Mouse (Mus musculus) forebrain, embryonic 12.5 days (tissue): ENCODE measurements at regions not wholly inside any gene's neighbourhood (a gene's known extent, or its start where the extent isn't known, plus 50 kb on each side); places are given as distances from the start of the nearest gene placed in this dataset.

Experiments
- ATAC-seq: fragments of 200-750 bp; cut with Nextera tagmentation; 2 replicates; pipeline ENCODE4 v1.8.0; 2017; ENCODE audit warnings: moderate TSS enrichment; ENCODE audit not compliant: low FRiP score
- H3K27ac ChIP-seq: fragments of 300-500 bp; sonication (generic); 2 replicates; pipeline ENCODE4 v1.5.1; 2016; ENCODE audit warnings: mild to moderate bottlenecking
- H3K27me3 ChIP-seq: fragments of 300-500 bp; sonication (generic); 2 replicates; pipeline ENCODE4 v1.6.1; 2016; ENCODE audit warnings: mild to moderate bottlenecking
- H3K36me3 ChIP-seq: fragments of 300-500 bp; sonication (generic); replicated peaks from 2 replicates; pipeline ENCODE4 v1.6.1; 2016; ENCODE audit warnings: mild to moderate bottlenecking
- H3K4me1 ChIP-seq: fragments of 300-500 bp; sonication (generic); 2 replicates; pipeline ENCODE4 v1.6.1; 2016
- H3K4me2 ChIP-seq: fragments of 300-500 bp; sonication (generic); 2 replicates; pipeline ENCODE4 v1.6.1; 2016; ENCODE audit warnings: mild to moderate bottlenecking, moderate library complexity
- H3K4me3 ChIP-seq: fragments of 300-500 bp; sonication (generic); replicated peaks from 2 replicates; pipeline ENCODE4 v1.5.1; 2016; ENCODE audit warnings: mild to moderate bottlenecking
- H3K9ac ChIP-seq: fragments of 300-500 bp; sonication (generic); 2 replicates; pipeline ENCODE4 v1.6.1; 2016; ENCODE audit warnings: mild to moderate bottlenecking
- H3K9me3 ChIP-seq: fragments of 300-500 bp; sonication (generic); 2 replicates; pipeline ENCODE4 v1.6.1; 2016
- WGBS: fragments of 180-500 bp; shearing (Covaris S2); methylation state at CpG from one replicate; pipeline ENCODE4 v1.1.7; 2016; 5-methylcytosine and 5-hydroxymethylcytosine counted together

DNA sequence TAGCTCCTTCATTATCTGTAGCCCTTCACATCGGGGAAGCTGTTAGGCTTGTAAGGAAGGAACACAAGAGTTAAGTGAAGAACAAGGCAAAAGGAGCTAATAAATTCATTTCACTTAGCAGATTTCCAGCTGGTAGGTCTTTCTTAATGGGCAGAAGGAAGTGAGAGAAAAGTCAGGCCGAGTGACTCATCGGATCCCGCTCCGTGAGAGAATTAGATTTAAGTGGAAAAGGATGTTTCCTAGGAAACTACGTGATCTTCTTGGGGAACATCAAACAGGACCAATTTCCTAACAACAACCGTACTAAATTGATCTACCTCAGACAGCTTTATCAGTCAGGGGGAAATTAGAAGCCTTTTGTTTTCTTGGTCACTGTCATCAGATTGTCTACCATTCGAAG, 625.4 kb upstream of the Arpp21 start:
- no peak overlapping the region for H3K9ac ChIP-seq
- no peaks in the 10 kb centered on the region for H3K9me3 ChIP-seq
- no peak overlapping the region for H3K27ac ChIP-seq
- no peak for ATAC-seq
- H3K36me3 ChIP-seq: no peaks in the 10 kb centered on the region
- H3K27me3 ChIP-seq: no peaks in the 10 kb centered on the region
- H3K4me3 ChIP-seq: no peak overlapping the region
- H3K4me1 ChIP-seq: no peaks in the 10 kb centered on the region
- no peak overlapping the region for H3K4me2 ChIP-seq
- WGBS: 71% methylated on average over 8 of the region's 8 CpGs

DNA sequence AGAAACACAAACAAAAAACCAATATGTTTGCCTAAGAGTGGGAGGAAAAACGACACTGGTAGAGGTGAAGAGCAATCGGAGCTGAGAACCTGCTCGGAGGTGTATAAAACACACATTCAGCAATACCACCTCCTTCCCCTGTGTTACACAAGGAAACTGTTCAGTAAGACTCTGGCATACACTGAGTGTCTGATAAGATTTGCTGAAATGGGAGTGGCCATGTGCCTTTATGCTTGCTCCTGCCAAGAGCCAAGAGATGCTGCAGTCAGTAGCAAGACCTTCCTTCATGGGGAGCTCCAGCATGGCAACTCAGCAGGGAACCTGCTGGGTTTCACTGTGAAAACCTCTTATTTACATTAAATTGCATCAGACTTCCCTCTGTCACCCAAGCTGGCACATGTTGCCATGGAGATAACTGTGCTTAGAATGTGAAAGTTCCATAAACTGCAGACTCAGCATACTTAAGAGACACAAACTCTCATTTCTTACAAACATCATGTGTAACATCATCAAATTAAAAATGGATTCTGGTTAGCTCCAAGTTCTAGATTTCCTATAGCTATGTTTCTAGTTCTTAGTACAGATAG, 624.7 kb upstream of the Arpp21 start:
- 89% methylated on average over 3 of the region's 3 CpGs for WGBS
- no peaks in the 10 kb centered on the region for H3K4me1 ChIP-seq
- no peak overlapping the region for H3K4me2 ChIP-seq
- H3K9me3 ChIP-seq: no peaks in the 10 kb centered on the region
- H3K9ac ChIP-seq: no peak overlapping the region
- H3K27ac ChIP-seq: no peak overlapping the region
- H3K27me3 ChIP-seq: no peaks in the 10 kb centered on the region
- ATAC-seq: no peak
- H3K4me3 ChIP-seq: no peak overlapping the region
- no peaks in the 10 kb centered on the region for H3K36me3 ChIP-seq

DNA sequence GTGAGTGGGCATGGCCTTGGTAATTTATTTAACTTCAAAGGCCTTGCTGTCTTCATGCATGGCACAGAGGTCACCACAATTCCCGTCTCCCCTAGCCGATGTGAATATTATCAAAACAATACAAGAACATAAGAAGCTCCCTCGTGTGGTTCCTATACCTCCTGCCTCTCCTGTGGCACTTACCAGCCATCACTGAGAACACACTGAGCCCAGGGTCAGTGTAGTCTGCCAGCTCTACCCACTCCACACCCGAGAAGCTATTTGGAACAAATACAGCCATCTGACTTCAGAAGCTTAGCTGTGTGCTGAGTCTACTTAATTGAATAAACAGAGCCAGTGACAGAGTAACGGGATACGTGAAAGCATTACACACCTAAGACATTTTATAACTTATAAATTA, 605.7 kb upstream of the Arpp21 start:
- no peak overlapping the region for H3K9ac ChIP-seq
- no peak overlapping the region for H3K27ac ChIP-seq
- no peaks in the 10 kb centered on the region for H3K4me1 ChIP-seq
- no peak overlapping the region for H3K4me3 ChIP-seq
- H3K4me2 ChIP-seq: no peak overlapping the region
- no peaks in the 10 kb centered on the region for H3K9me3 ChIP-seq
- no peaks in the 10 kb centered on the region for H3K27me3 ChIP-seq
- 68% methylated on average over 6 of the region's 6 CpGs for WGBS
- H3K36me3 ChIP-seq: no peaks in the 10 kb centered on the region
- no peak for ATAC-seq

- H3K36me3 ChIP-seq: no peaks in the 10 kb centered on the region
- H3K9me3 ChIP-seq: no peaks in the 10 kb centered on the region
- H3K27me3 ChIP-seq: no peaks in the 10 kb centered on the region
- ATAC-seq: no peak
- no peak overlapping the region for H3K4me3 ChIP-seq
- H3K4me1 ChIP-seq: no peaks in the 10 kb centered on the region
- H3K4me2 ChIP-seq: no peak overlapping the region
- no peak overlapping the region for H3K27ac ChIP-seq
- H3K9ac ChIP-seq: no peak overlapping the region
- WGBS: 83% methylated on average over 7 of the region's 7 CpGs
Measured at GRCm38 (mm10) chr9:112839071-112839793, 603.5 kb upstream of the Arpp21 start.

- 92% methylated on average over 2 of the region's 2 CpGs for WGBS
- H3K9me3 ChIP-seq: no peaks in the 10 kb centered on the region
- ATAC-seq: no peak
Measured at GRCm38 (mm10) chr9:112837563-112837962, 601.8 kb upstream of the Arpp21 start.

DNA sequence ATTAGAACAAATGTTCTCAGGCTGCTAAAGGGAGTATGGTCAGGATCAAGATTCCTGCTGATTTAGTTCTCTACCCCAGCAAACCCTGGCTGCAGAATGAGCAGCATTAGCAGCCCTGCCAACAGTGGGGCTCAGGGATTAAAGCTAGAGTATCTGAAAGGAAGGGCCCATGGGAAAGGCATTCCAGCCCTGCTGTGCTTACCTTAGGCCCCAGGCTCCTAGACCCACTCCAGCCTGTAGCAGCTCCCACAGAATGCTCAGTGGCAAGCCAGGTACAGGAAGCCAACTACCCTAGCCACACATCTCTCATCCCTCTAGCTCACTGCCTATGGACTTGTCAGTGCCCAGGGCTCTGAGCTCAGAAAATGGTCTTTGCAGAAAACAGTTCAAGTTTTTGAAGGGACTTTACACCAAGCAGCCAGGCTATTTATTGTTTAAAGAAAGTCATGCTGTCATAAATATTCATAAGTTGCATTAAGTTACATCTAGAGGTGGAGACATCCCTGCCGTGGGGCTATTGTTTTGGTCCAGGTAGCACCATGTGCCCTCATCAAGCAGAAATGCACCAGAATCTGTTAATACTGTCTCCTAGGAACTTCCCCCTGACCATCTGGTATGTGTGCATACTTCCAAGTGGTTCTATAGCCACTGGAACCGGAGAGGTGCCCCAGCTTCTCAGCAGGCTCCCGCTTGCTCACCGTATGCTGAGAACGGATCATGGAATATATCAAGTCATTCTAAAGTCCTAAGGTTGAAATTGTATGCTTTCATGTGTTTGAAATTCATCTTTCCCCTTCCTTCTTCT, 598.9 kb upstream of the Arpp21 start:
- Histone ChIP-seq H3K4me2 (no peak overlapping the region), H3K27ac (no peak overlapping the region), H3K27me3 (no peaks in the 10 kb centered on the region), H3K36me3 (no peaks in the 10 kb centered on the region), H3K4me1 (no peaks in the 10 kb centered on the region), H3K9ac (no peak overlapping the region), H3K9me3 (no peaks in the 10 kb centered on the region), H3K4me3 (no peak overlapping the region)
- WGBS: 80% methylated on average over 5 of the region's 5 CpGs
- ATAC-seq: no peak

More at GRCm38 (mm10) chr9:112837563-112837962, 601.8 kb upstream of the Arpp21 start:
- H3K27ac ChIP-seq: no peak overlapping the region
- no peak overlapping the region for H3K4me2 ChIP-seq
- no peak overlapping the region for H3K4me3 ChIP-seq
- H3K36me3 ChIP-seq: no peaks in the 10 kb centered on the region
- no peaks in the 10 kb centered on the region for H3K4me1 ChIP-seq
- H3K9ac ChIP-seq: no peak overlapping the region
- no peaks in the 10 kb centered on the region for H3K27me3 ChIP-seq

GRCm38 (mm10) chr9:112831102-112831501, 595.4 kb upstream of the Arpp21 start:
- ATAC-seq: no peak
- Histone ChIP-seq H3K4me3 (no peak overlapping the region), H3K4me2 (no peak overlapping the region), H3K9ac (no peak overlapping the region), H3K9me3 (no peaks in the 10 kb centered on the region), H3K27ac (no peak overlapping the region), H3K4me1 (no peaks in the 10 kb centered on the region), H3K36me3 (no peaks in the 10 kb centered on the region), H3K27me3 (no peaks in the 10 kb centered on the region)
- 63% methylated on average over 2 of the region's 2 CpGs for WGBS

- Histone ChIP-seq H3K27ac (no peak overlapping the region), H3K4me3 (no peak overlapping the region), H3K36me3 (no peaks in the 10 kb centered on the region), H3K4me2 (no peak overlapping the region), H3K4me1 (no peaks in the 10 kb centered on the region), H3K9me3 (no peaks in the 10 kb centered on the region), H3K9ac (no peak overlapping the region), H3K27me3 (no peaks in the 10 kb centered on the region)
- WGBS: 88% methylated on average over 4 of the region's 4 CpGs
- no peak for ATAC-seq
Measured at GRCm38 (mm10) chr9:112828602-112829001, 592.9 kb upstream of the Arpp21 start.

- ATAC-seq: no peak
- no peaks in the 10 kb centered on the region for H3K27me3 ChIP-seq
- no peak overlapping the region for H3K4me3 ChIP-seq
- H3K4me1 ChIP-seq: no peaks in the 10 kb centered on the region
- H3K9ac ChIP-seq: no peak overlapping the region
- no peak overlapping the region for H3K4me2 ChIP-seq
- no peak overlapping the region for H3K27ac ChIP-seq
- no peaks in the 10 kb centered on the region for H3K36me3 ChIP-seq
- H3K9me3 ChIP-seq: no peaks in the 10 kb centered on the region
- 57% methylated on average over 5 of the region's 5 CpGs for WGBS
Measured at GRCm38 (mm10) chr9:112826592-112826991, 590.9 kb upstream of the Arpp21 start.

- no peaks in the 10 kb centered on the region for H3K36me3 ChIP-seq
- no peak overlapping the region for H3K9ac ChIP-seq
- H3K27me3 ChIP-seq: no peaks in the 10 kb centered on the region
- ATAC-seq: no peak
- H3K4me1 ChIP-seq: no peaks in the 10 kb centered on the region
- H3K9me3 ChIP-seq: no peaks in the 10 kb centered on the region
- H3K4me3 ChIP-seq: no peak overlapping the region
- WGBS: 88% methylated on average over 1 of the region's 1 CpGs
- no peak overlapping the region for H3K4me2 ChIP-seq
- H3K27ac ChIP-seq: no peak overlapping the region
Measured at GRCm38 (mm10) chr9:112821940-112822339, 586.2 kb upstream of the Arpp21 start.

- no peak for ATAC-seq
- H3K27me3 ChIP-seq: no peaks in the 10 kb centered on the region
- no peak overlapping the region for H3K4me2 ChIP-seq
- H3K4me1 ChIP-seq: no peaks in the 10 kb centered on the region
- no peak overlapping the region for H3K9ac ChIP-seq
- H3K36me3 ChIP-seq: no peaks in the 10 kb centered on the region
- H3K27ac ChIP-seq: no peak overlapping the region
- WGBS: 53% methylated on average over 1 of the region's 1 CpGs
- no peaks in the 10 kb centered on the region for H3K9me3 ChIP-seq
- no peak overlapping the region for H3K4me3 ChIP-seq
Measured at GRCm38 (mm10) chr9:112811946-112812345, 576.2 kb upstream of the Arpp21 start.

GRCm38 (mm10) chr9:112799583-112800220, 564.0 kb upstream of the Arpp21 start:
- H3K36me3 ChIP-seq: no peaks in the 10 kb centered on the region
- no peak overlapping the region for H3K4me3 ChIP-seq
- WGBS: 26% methylated on average over 2 of the region's 2 CpGs
- no peaks in the 10 kb centered on the region for H3K9me3 ChIP-seq
- no peak overlapping the region for H3K4me2 ChIP-seq
- H3K27me3 ChIP-seq: no peaks in the 10 kb centered on the region
- no peak overlapping the region for H3K9ac ChIP-seq
- H3K27ac ChIP-seq: no peak overlapping the region
- H3K4me1 ChIP-seq: no peaks in the 10 kb centered on the region
- ATAC-seq: no peak
